Mouse (Mus musculus) frontal cortex, postnatal 25 days (tissue): ENCODE measurements around the gene Ptprg.
A peak's percentile ranks its signal among the peaks of the same experiment; 100 is the strongest.

Experiments used
- DNase-seq, 2 experiments: peaks; one replicate each; pipeline ENCODE4 v3.0.0; 2022; ENCODE audit warnings: low spot score in 2 of 2

The Ptprg gene

GRCm38 (mm10) chr14:12136536-12136935, 583.2 kb downstream of the Ptprg start:
- DNase-seq = no peak

- peak; percentile 32 to 34 for DNase-seq
These were observed 586.5 kb downstream of the Ptprg start for GRCm38 (mm10) chr14:12139643-12140481.

- DNase-seq = no peak
These were observed 590.7 kb downstream of the Ptprg start for GRCm38 (mm10) chr14:12143941-12144485.

- DNase-seq = no peak
These were observed 592.6 kb downstream of the Ptprg start for GRCm38 (mm10) chr14:12145919-12146318.

- DNase-seq = no peak
These were observed 596.2 kb downstream of the Ptprg start for GRCm38 (mm10) chr14:12149529-12149928.

- DNase-seq = peak; percentile 58 to 59
These were observed 598.6 kb downstream of the Ptprg start for GRCm38 (mm10) chr14:12151927-12152326.

GRCm38 (mm10) chr14:12152748-12153147, 599.4 kb downstream of the Ptprg start:
- DNase-seq = no peak

- no peak for DNase-seq
These were observed 600.3 kb downstream of the Ptprg start for GRCm38 (mm10) chr14:12153599-12153998.

- DNase-seq = no peak
These were observed 608.5 kb downstream of the Ptprg start for GRCm38 (mm10) chr14:12161738-12162310.

- no peak for DNase-seq
These were observed 609.1 kb downstream of the Ptprg start for GRCm38 (mm10) chr14:12162331-12162854.

GRCm38 (mm10) chr14:12163196-12163595, 609.9 kb downstream of the Ptprg start:
- DNase-seq = no peak

- DNase-seq = no peak
These were observed 613.9 kb downstream of the Ptprg start for GRCm38 (mm10) chr14:12167215-12167614.

- no peak for DNase-seq
These were observed 614.3 kb downstream of the Ptprg start for GRCm38 (mm10) chr14:12167651-12168050.

GRCm38 (mm10) chr14:12177436-12177835, 624.1 kb downstream of the Ptprg start:
- no peak for DNase-seq

GRCm38 (mm10) chr14:12178645-12179044, 625.3 kb downstream of the Ptprg start:
- DNase-seq = no peak

- no peak for DNase-seq
These were observed 626.8 kb downstream of the Ptprg start for GRCm38 (mm10) chr14:12180116-12180515.

- DNase-seq = no peak
These were observed 631.7 kb downstream of the Ptprg start for GRCm38 (mm10) chr14:12185040-12185439.

- no peak for DNase-seq
These were observed 635.0 kb downstream of the Ptprg start for GRCm38 (mm10) chr14:12188352-12188751.

GRCm38 (mm10) chr14:12189266-12189665, 635.9 kb downstream of the Ptprg start:
- no peak for DNase-seq

- DNase-seq = no peak
These were observed 636.6 kb downstream of the Ptprg start for GRCm38 (mm10) chr14:12189717-12190600.

GRCm38 (mm10) chr14:12191076-12191475, 637.7 kb downstream of the Ptprg start:
- DNase-seq = no peak

GRCm38 (mm10) chr14:12198735-12199134, 645.4 kb downstream of the Ptprg start:
- DNase-seq = no peak
